Mouse (Mus musculus): ENCODE results near the gene Disp1. TPM values are rescaled to one million over a fixed set of nuclear protein-coding genes. Genes with fewer than 3 reads are reported as not detected.

The Disp1 gene
- total and polyA plus RNA-seq, 3 experiments: 3.4 to 11.3 (median 5.9) TPM

DNA sequence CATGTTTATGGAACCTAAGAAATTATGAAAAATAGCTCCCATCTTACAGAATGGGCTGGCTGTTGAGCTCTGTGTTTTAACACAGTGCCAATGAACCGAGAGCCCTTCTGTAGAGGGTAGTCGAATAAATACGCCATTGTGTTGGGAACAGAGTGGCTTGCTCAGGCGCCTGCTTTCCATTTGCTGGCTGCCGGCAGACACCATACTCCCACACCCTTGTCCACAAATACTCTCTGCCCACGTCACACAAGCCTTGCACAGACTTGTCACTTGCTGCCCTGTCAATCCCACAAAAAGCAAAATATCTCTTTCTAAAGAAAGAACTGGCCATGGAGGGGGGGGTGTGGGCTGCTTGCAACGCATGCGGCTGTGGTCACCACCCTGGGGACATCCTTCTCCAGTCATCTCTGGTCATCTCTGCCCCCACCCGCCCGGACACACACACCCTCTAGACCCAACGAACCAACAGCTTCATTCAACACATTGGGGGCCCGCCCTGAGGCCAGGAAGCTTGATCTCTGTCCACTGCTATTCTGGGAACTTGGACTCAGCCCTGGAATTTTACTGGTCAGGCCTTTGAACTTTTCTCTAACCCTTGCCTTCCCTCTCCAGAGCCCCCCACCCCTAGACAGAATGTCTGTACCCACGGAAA lies 178.0 kb downstream of the Disp1 start:
- no peak overlapping the region for H3K27ac ChIP-seq (ENCODE audit: insufficient read depth, low read depth)
- DNase-seq (ENCODE audit: extremely low read depth): no peak
- no peak overlapping the region for H3K4me2 ChIP-seq (ENCODE audit: insufficient read depth, low read depth, poor library complexity, severe bottlenecking)
- H3K4me1 ChIP-seq (ENCODE audit: control insufficient read depth in 1 of 2, insufficient read depth in 2 of 2): peaks cover 12 to 33% of the 10 kb centered on the region in 2 experiments
- TF ChIP-seq TCF12 (IDR thresholded peaks at IDR 0.05; ENCODE audit: low read depth, low read length) (no peak), MXI1 (IDR thresholded peaks at IDR 0.05; ENCODE audit: low read depth, low read length) (no peak), ZMIZ1 (IDR thresholded peaks at IDR 0.05; ENCODE audit: low read depth, low read length) (no peak), USF1 (IDR thresholded peaks at IDR 0.05; ENCODE audit: low read depth, low read length) (no peak), ZNF384 (IDR thresholded peaks at IDR 0.05; ENCODE audit: low read depth, low read length) (no peak), MAZ (IDR thresholded peaks at IDR 0.05; ENCODE audit: low read depth, low read length) (no peak), PAX5 (IDR thresholded peaks at IDR 0.05; ENCODE audit: low read length) (no peak)
- no peaks in the 10 kb centered on the region for H3K27me3 ChIP-seq (replicated peaks)
- H3K36me3 ChIP-seq (replicated peaks in 1 of 2; ENCODE audit: control insufficient read depth in 1 of 2, insufficient read depth in 1 of 2, low read length in 1 of 2): no peaks in the 10 kb centered on the region
- dilution Hi-C loops (cut with MboI; ENCODE audit: extremely low pct_ligation_motif_present, extremely low pct_unique_long_range_greater_than_20kb, low sequenced_read_pairs) (no loop called here), in situ Hi-C loops (cut with MboI; ENCODE audit: low pct_ligation_motif_present, low pct_unique_long_range_greater_than_20kb, low sequenced_read_pairs) (no loop called here)
- peaks cover 6% of the 10 kb centered on the region for H3K9me3 ChIP-seq (replicated peaks; ENCODE audit: low read length)
- no peak overlapping the region for H3K9ac ChIP-seq (ENCODE audit: insufficient read depth, low read depth)
- H3K79me2 ChIP-seq (replicated peaks; ENCODE audit: control insufficient read depth, extremely low read depth, insufficient read depth, poor library complexity, severe bottlenecking): no peaks in the 10 kb centered on the region
- no peak overlapping the region for H3K4me3 ChIP-seq (replicated peaks in 1 of 3; ENCODE audit: low read depth in 2 of 3, low read length in 2 of 3, poor library complexity in 1 of 3)

DNA sequence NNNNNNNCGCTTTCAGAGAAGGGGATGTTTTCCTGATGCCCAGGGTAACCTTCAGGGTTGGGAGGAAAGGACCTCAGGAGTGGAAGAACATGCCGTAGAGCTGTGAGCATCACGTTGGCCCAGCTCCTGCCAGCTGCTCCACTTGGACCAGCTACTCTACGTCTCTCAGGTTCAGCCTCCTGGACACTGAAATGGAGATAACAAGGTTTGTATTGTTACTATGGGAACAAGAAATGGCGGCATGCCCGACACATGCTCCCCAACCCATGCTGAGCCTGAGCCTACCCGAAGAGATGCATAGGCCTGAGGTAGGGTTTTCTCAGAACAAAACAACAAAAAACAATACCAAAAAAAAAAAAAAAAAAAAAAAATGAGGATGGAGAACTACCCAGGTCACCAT lies 179.6 kb downstream of the Disp1 start:
- no peak for DNase-seq (ENCODE audit: extremely low read depth)
- in situ Hi-C loops (cut with MboI; ENCODE audit: low pct_ligation_motif_present, low pct_unique_long_range_greater_than_20kb, low sequenced_read_pairs): no loop called here
- Histone ChIP-seq H3K4me1 (ENCODE audit: control insufficient read depth in 1 of 2, insufficient read depth in 2 of 2) (peaks cover 12 to 32% of the 10 kb centered on the region in 2 experiments), H3K79me2 (replicated peaks; ENCODE audit: control insufficient read depth, extremely low read depth, insufficient read depth, poor library complexity, severe bottlenecking) (no peaks in the 10 kb centered on the region), H3K27me3 (replicated peaks) (no peaks in the 10 kb centered on the region), H3K9me3 (replicated peaks; ENCODE audit: low read length) (peaks cover 6% of the 10 kb centered on the region), H3K4me3 (replicated peaks in 1 of 3; ENCODE audit: low read depth in 2 of 3, low read length in 2 of 3, poor library complexity in 1 of 3) (no peak overlapping the region), H3K36me3 (replicated peaks in 1 of 2; ENCODE audit: control insufficient read depth in 1 of 2, insufficient read depth in 1 of 2, low read length in 1 of 2) (no peaks in the 10 kb centered on the region), H3K9ac (ENCODE audit: insufficient read depth, low read depth) (no peak overlapping the region), H3K27ac (ENCODE audit: insufficient read depth, low read depth) (no peak overlapping the region), H3K4me2 (ENCODE audit: insufficient read depth, low read depth, poor library complexity, severe bottlenecking) (no peak overlapping the region)
- dilution Hi-C loops (cut with MboI; ENCODE audit: extremely low pct_ligation_motif_present, extremely low pct_unique_long_range_greater_than_20kb, low sequenced_read_pairs): no loop called here
- no peak for TF ChIP-seq UBTF (IDR thresholded peaks at IDR 0.05; ENCODE audit: low read depth, low read length)
- no peak for TF ChIP-seq CHD2 (IDR thresholded peaks at IDR 0.05; ENCODE audit: low read length)
- TF ChIP-seq ELF1 (IDR thresholded peaks at IDR 0.05; ENCODE audit: low read depth, low read length): no peak
- TF ChIP-seq BHLHE40 (IDR thresholded peaks at IDR 0.05; ENCODE audit: low read depth, low read length): no peak
- no peak for TF ChIP-seq NRF1 (IDR thresholded peaks at IDR 0.05; ENCODE audit: low read depth, low read length)
- no peak for TF ChIP-seq USF2 (conservative IDR thresholded peaks at IDR 0.05; ENCODE audit: low read depth, low read length)
- no peak for TF ChIP-seq MXI1 (IDR thresholded peaks at IDR 0.05; ENCODE audit: low read depth, low read length)
- no peak for TF ChIP-seq HCFC1 (IDR thresholded peaks at IDR 0.05; ENCODE audit: low read depth, low read length)
- TF ChIP-seq JUN (IDR thresholded peaks at IDR 0.05; ENCODE audit: insufficient read depth, low read depth, low read length): no peak
- no peak for TF ChIP-seq MAZ (IDR thresholded peaks at IDR 0.05; ENCODE audit: low read depth, low read length)
- TF ChIP-seq PAX5 (IDR thresholded peaks at IDR 0.05; ENCODE audit: low read length): no peak
- TF ChIP-seq IRF4 (IDR thresholded peaks at IDR 0.05; ENCODE audit: low read depth, low read length): no peak
- no peak for TF ChIP-seq MEF2A (IDR thresholded peaks at IDR 0.05; ENCODE audit: borderline replicate concordance, low read depth, low read length)
- TF ChIP-seq CHD1 (IDR thresholded peaks at IDR 0.05; ENCODE audit: low read depth, low read length): no peak
- no peak for TF ChIP-seq SIN3A (IDR thresholded peaks at IDR 0.05; ENCODE audit: low read length)
- TF ChIP-seq ZMIZ1 (IDR thresholded peaks at IDR 0.05; ENCODE audit: low read depth, low read length): no peak
- no peak for TF ChIP-seq CTCF (conservative IDR thresholded peaks at IDR 0.05 in 1 of 2, IDR thresholded peaks at IDR 0.05 in 1 of 2; ENCODE audit: low read depth in 2 of 2, low read length in 2 of 2)
- no peak for TF ChIP-seq MAFK (IDR thresholded peaks at IDR 0.05; ENCODE audit: insufficient replicate concordance, low read length)
